In the genomic region with DNA sequence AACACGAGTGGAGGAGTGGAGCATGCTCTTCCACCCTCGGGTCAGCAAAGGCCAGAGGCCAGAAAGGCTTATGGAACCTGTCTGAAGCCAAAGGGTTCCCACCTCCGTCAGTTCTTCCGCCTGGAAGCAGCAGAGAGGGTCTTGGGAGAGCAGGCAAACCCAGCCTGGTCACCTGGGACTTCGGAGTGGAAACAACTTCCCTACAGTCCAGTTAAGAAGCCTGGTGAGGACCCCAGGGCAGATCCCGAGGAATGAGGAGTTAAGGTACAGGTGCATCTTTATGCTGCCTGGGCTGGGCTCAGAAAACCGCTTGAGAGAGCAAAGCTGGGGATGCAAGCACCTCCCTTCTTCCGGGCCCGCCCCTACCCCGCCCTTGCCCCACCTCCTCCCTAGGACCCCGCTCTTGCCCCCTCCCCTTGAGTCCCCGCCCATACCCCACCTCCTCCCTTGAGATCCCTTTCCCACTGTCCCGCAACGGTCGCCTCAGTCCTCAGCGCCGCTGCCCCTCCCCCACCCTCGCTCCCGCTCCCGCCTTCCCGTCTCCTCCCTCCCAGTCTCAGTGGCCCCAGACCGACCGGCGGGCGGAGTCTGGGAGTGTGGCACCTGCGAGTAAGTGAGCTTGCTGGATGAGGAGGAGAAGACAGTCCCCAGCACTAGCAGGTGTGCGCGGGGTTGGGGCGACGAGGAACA, we compare ENCODE assay signal across 8 mouse cellular contexts. TPM values are rescaled to one million over a fixed set of nuclear protein-coding genes. Genes with fewer than 3 reads are reported as not detected.
A peak's percentile ranks its signal among the peaks of the same experiment; 100 is the strongest.
DNase-seq lines count a peak whose midpoint lies in the region; ATAC-seq and TF ChIP-seq lines count a peak whose summit lies in the region.

TSS of gene Mcf2l (plus strand) at position 450 of the 690 bp plus-strand sequence.

- peak within 1 kb of the TSS; percentile 75 for H3K4me3 ChIP-seq in ES-Bruce4 (ENCODE audit: low read depth, low read length)
- H3K4me3 ChIP-seq in embryonic facial prominence, embryonic 10.5 days = peak within 1 kb of the TSS; percentile 68
- H3K4me3 ChIP-seq in heart, embryonic 12.5 days = peak within 1 kb of the TSS; percentile 59
- peak within 1 kb of the TSS; percentile 40 for H3K4me3 ChIP-seq in kidney, embryonic 14.5 days (ENCODE audit: low read length)
- peak within 1 kb of the TSS; percentile 46 for H3K4me3 ChIP-seq in liver, embryonic 15.5 days (replicated peaks)
- peak within 1 kb of the TSS; percentile 37 for H3K4me3 ChIP-seq in neural tube, embryonic 11.5 days (ENCODE audit: low read depth, low read length)

- TF ChIP-seq CTCF in ES-Bruce4 (IDR thresholded peaks at IDR 0.05; ENCODE audit: low read depth, low read length) = no peak

- peak within 1 kb of the TSS; percentile 41 for H3K9ac ChIP-seq in ES-Bruce4 (ENCODE audit: low read depth, poor library complexity, severe bottlenecking)
- H3K9ac ChIP-seq in heart, embryonic 12.5 days = peak within 1 kb of the TSS; percentile 59
- H3K9ac ChIP-seq in kidney, embryonic 14.5 days (ENCODE audit: low read depth, low read length) = peak within 1 kb of the TSS; percentile 37
- no peak within 1 kb of the TSS; the same call in 1 of the 2 replicates for H3K9ac ChIP-seq in liver, embryonic 15.5 days
- peak within 1 kb of the TSS; percentile 45 for H3K9ac ChIP-seq in neural tube, embryonic 11.5 days (ENCODE audit: low read length)

- peak within 1 kb of the TSS; percentile 79 for H3K4me2 ChIP-seq in heart, embryonic 12.5 days
- H3K4me2 ChIP-seq in kidney, embryonic 14.5 days (replicated peaks; ENCODE audit: low read depth, low read length) = peak within 1 kb of the TSS; percentile 53
- H3K4me2 ChIP-seq in liver, embryonic 15.5 days = peak within 1 kb of the TSS; percentile 70
- H3K4me2 ChIP-seq in neural tube, embryonic 11.5 days (ENCODE audit: low read depth) = peak within 1 kb of the TSS; percentile 60

- peaks cover 12% of the 10 kb centered on the region for H3K4me1 ChIP-seq in ES-Bruce4 (ENCODE audit: control insufficient read depth, insufficient read depth, low read length)
- peaks cover 62% of the 10 kb centered on the region for H3K4me1 ChIP-seq in embryonic facial prominence, embryonic 10.5 days
- H3K4me1 ChIP-seq in heart, embryonic 12.5 days (replicated peaks) = peaks cover 27% of the 10 kb centered on the region
- peaks cover 32% of the 10 kb centered on the region for H3K4me1 ChIP-seq in kidney, embryonic 14.5 days (ENCODE audit: control insufficient read depth, insufficient read depth, low read length)
- H3K4me1 ChIP-seq in liver, embryonic 15.5 days (replicated peaks) = peaks cover 11% of the 10 kb centered on the region; the same call in 1 of the 2 replicates
- H3K4me1 ChIP-seq in neural tube, embryonic 11.5 days (ENCODE audit: control insufficient read depth, insufficient read depth, low read length) = peaks cover 10% of the 10 kb centered on the region; the same call in 1 of the 2 replicates

- no peaks in the 10 kb centered on the region for H3K27me3 ChIP-seq in ES-Bruce4 (ENCODE audit: control insufficient read depth, insufficient read depth, low read length, poor library complexity, severe bottlenecking)
- peaks cover 53% of the 10 kb centered on the region for H3K27me3 ChIP-seq in embryonic facial prominence, embryonic 10.5 days (replicated peaks; ENCODE audit: low read depth, poor library complexity, severe bottlenecking)
- H3K27me3 ChIP-seq in heart, embryonic 12.5 days (replicated peaks) = peaks cover 21% of the 10 kb centered on the region
- H3K27me3 ChIP-seq in kidney, embryonic 14.5 days (ENCODE audit: control insufficient read depth, insufficient read depth, low read length) = no peaks in the 10 kb centered on the region
- H3K27me3 ChIP-seq in liver, embryonic 15.5 days = peaks cover 91% of the 10 kb centered on the region
- H3K27me3 ChIP-seq in neural tube, embryonic 11.5 days (ENCODE audit: control insufficient read depth, insufficient read depth, low read length) = no peaks in the 10 kb centered on the region

- no peaks in the 10 kb centered on the region for H3K9me3 ChIP-seq in ES-Bruce4 (replicated peaks; ENCODE audit: control insufficient read depth, insufficient read depth, low read length, poor library complexity, severe bottlenecking)
- H3K9me3 ChIP-seq in embryonic facial prominence, embryonic 10.5 days = no peaks in the 10 kb centered on the region
- H3K9me3 ChIP-seq in heart, embryonic 12.5 days (replicated peaks) = no peaks in the 10 kb centered on the region
- H3K9me3 ChIP-seq in kidney, embryonic 14.5 days (ENCODE audit: control insufficient read depth, low read length) = no peaks in the 10 kb centered on the region
- no peaks in the 10 kb centered on the region for H3K9me3 ChIP-seq in liver, embryonic 15.5 days (replicated peaks)
- no peaks in the 10 kb centered on the region for H3K9me3 ChIP-seq in neural tube, embryonic 11.5 days (ENCODE audit: control insufficient read depth, low read length)

- no peaks in the 10 kb centered on the region for H3K36me3 ChIP-seq in ES-Bruce4 (ENCODE audit: control insufficient read depth, insufficient read depth, low read length, poor library complexity, severe bottlenecking)
- H3K36me3 ChIP-seq in embryonic facial prominence, embryonic 10.5 days (replicated peaks) = no peaks in the 10 kb centered on the region
- no peaks in the 10 kb centered on the region for H3K36me3 ChIP-seq in heart, embryonic 12.5 days
- no peaks in the 10 kb centered on the region for H3K36me3 ChIP-seq in kidney, embryonic 14.5 days (ENCODE audit: control insufficient read depth, insufficient read depth, low read length)
- no peaks in the 10 kb centered on the region for H3K36me3 ChIP-seq in liver, embryonic 15.5 days (replicated peaks)
- no peaks in the 10 kb centered on the region for H3K36me3 ChIP-seq in neural tube, embryonic 11.5 days (ENCODE audit: control insufficient read depth, insufficient read depth, low read length)

- TF ChIP-seq EP300 in ES-Bruce4 (IDR thresholded peaks at IDR 0.05; ENCODE audit: insufficient read depth, low read depth, low read length) = peak; percentile 66

- ATAC-seq in heart, embryonic 12.5 days (ENCODE audit: insufficient number of reproducible peaks, low FRiP score) = peak; percentile 66
- ATAC-seq in kidney, embryonic 14.5 days (ENCODE audit: low FRiP score, low TSS enrichment) = peak; percentile 76
- ATAC-seq in liver, embryonic 15.5 days (ENCODE audit: insufficient read depth) = peak; percentile 22; the same call in 1 of the 2 replicates
- peak; percentile 85 for ATAC-seq in neural tube, embryonic 11.5 days (ENCODE audit: insufficient read depth, low FRiP score, low TSS enrichment)

- TF ChIP-seq POLR2A in ES-Bruce4 (IDR thresholded peaks at IDR 0.05; ENCODE audit: insufficient read depth, low read length) = peak; percentile 36

- peak within 1 kb of the TSS; percentile 65 for H3K27ac ChIP-seq in ES-Bruce4 (ENCODE audit: insufficient read depth, low read length)
- peak within 1 kb of the TSS; percentile 85 for H3K27ac ChIP-seq in embryonic facial prominence, embryonic 10.5 days (replicated peaks)
- H3K27ac ChIP-seq in heart, embryonic 12.5 days (ENCODE audit: poor library complexity, severe bottlenecking) = no peak within 1 kb of the TSS
- 0 out of 2 replicates have a peak within 1 kb of the TSS, but pooled peaks have one; percentile 27 for H3K27ac ChIP-seq in kidney, embryonic 14.5 days (ENCODE audit: low read depth, low read length)
- H3K27ac ChIP-seq in liver, embryonic 15.5 days (replicated peaks) = no peak within 1 kb of the TSS
- no peak within 1 kb of the TSS for H3K27ac ChIP-seq in neural tube, embryonic 11.5 days (ENCODE audit: low read depth, low read length)

- peak; percentile 62 for DNase-seq in adrenal gland, postnatal 14 days
- DNase-seq in embryonic facial prominence, embryonic 10.5 days (ENCODE audit: low spot score) = peak; percentile 90
- DNase-seq in neural tube, embryonic 11.5 days (ENCODE audit: low spot score) = peak; percentile 89
- peak; percentile 95 for DNase-seq in yolk sac, embryonic 10.5 days (ENCODE audit: low spot score)

- 1% methylated on average over 30 of the region's 30 CpGs for WGBS in embryonic facial prominence, embryonic 10.5 days
- 1% methylated on average over 30 of the region's 30 CpGs for WGBS in heart, embryonic 12.5 days
- WGBS in kidney, embryonic 14.5 days = 2% methylated on average over 21 of the region's 30 CpGs
- WGBS in liver, embryonic 15.5 days (ENCODE audit: insufficient replicate concordance) = 2% methylated on average over 30 of the region's 30 CpGs
- under 1% methylated on average over 30 of the region's 30 CpGs for WGBS in neural tube, embryonic 11.5 days

RNA-seq across cellular contexts. Expression of gene Mcf2l, which starts in this region (rescaled TPM):
- polyA plus RNA-seq in ES-Bruce4 (2011; ENCODE audit: insufficient read depth, insufficient read length, low read depth, missing spikeins) = 15.5 and 18.3 TPM in 2 replicates
- total RNA-seq in adrenal gland, postnatal 14 days (2021) = 59.3 and 66.7 TPM in 2 replicates
- 15.8 and 17.4 TPM in 2 replicates for polyA plus RNA-seq in embryonic facial prominence, embryonic 10.5 days (2016; fragmentation: Nextera tagmentation; extraction: Ambion mirVana)
- 11.4 and 11.5 TPM in 2 replicates for polyA plus RNA-seq in heart, embryonic 12.5 days (2016; fragmentation: Nextera tagmentation; extraction: Ambion mirVana)
- polyA plus RNA-seq in kidney, embryonic 14.5 days (2014; fragmentation: Nextera tagmentation; extraction: Ambion mirVana) = 12.6 and 22.4 TPM in 2 replicates
- polyA plus RNA-seq in liver, embryonic 15.5 days (2015; fragmentation: Nextera tagmentation; extraction: Ambion mirVana) = 0.98 and 1.4 TPM in 2 replicates
- 46.3 and 58.7 TPM in 2 replicates for polyA plus RNA-seq in neural tube, embryonic 11.5 days (2014; fragmentation: Nextera tagmentation; extraction: Ambion mirVana)

Comparison
In these comparisons a context has a peak if more than half of its experiments do, and no peak if none do; other contexts are left out.
1. H3K27ac ChIP-seq: peak in ES-Bruce4 (single experiment), embryonic facial prominence, embryonic 10.5 days (single experiment) and kidney, embryonic 14.5 days (single experiment); none in heart, embryonic 12.5 days (single experiment), liver, embryonic 15.5 days (single experiment) and neural tube, embryonic 11.5 days (single experiment).
2. ATAC-seq: peak in every context shown above with its lines; median percentile 85 in neural tube, embryonic 11.5 days; 76 in kidney, embryonic 14.5 days; 66 in heart, embryonic 12.5 days; 22 in liver, embryonic 15.5 days.
3. Peak in every context shown above with its lines, with median percentiles within 50 percentile points of each other: H3K4me3 ChIP-seq, DNase-seq and H3K4me2 ChIP-seq.